Mouse (Mus musculus) liver, postnatal 0 days (tissue): ENCODE results near the gene Rps6.

ENCODE experiments used
- CTCF ChIP-seq: sonication (generic); IDR thresholded peaks from 2 replicates; pipeline ENCODE4 v1.5.1; 2016; ENCODE audit warnings: antibody characterized with exemption, low read depth
- EP300 ChIP-seq: IDR thresholded peaks from 2 replicates; pipeline ENCODE4 v1.6.1; 2016; ENCODE audit warnings: antibody characterized with exemption, low read depth, mild to moderate bottlenecking

GRCm38 (mm10) chr4:86851331-86851730 lies 5.9 kb downstream of the Rps6 start:
- TF ChIP-seq CTCF (no peak), EP300 (no peak)
